ENCODE assay signal across 8 mouse cellular contexts in genomic region chr14:79483611-79484120, GRCm38 (mm10). TPM values are rescaled to one million over a fixed set of nuclear protein-coding genes. Genes with fewer than 3 reads are reported as not detected.
A peak's percentile ranks its signal among the peaks of the same experiment; 100 is the strongest.
DNase-seq lines count a peak whose midpoint lies in the region; ATAC-seq lines count a peak whose summit lies in the region.

No protein-coding gene starts in this region.

- no peaks in the 10 kb centered on the region for H3K27me3 ChIP-seq in heart, embryonic 14.5 days (ENCODE audit: control insufficient read depth, insufficient read depth, low read length)
- no peaks in the 10 kb centered on the region; the same call in 1 of the 2 replicates for H3K27me3 ChIP-seq in embryonic facial prominence, embryonic 10.5 days (replicated peaks; ENCODE audit: low read depth, poor library complexity, severe bottlenecking)
- H3K27me3 ChIP-seq in hindbrain, embryonic 16.5 days (replicated peaks; ENCODE audit: control insufficient read depth, insufficient read depth, low read length), result no peaks in the 10 kb centered on the region

- peaks cover 26 to 44% of the 10 kb centered on the region in 2 experiments for H3K4me1 ChIP-seq in heart, embryonic 14.5 days (ENCODE audit: control insufficient read depth in 2 of 2, insufficient read depth in 2 of 2, low read length in 2 of 2)
- peaks cover 57% of the 10 kb centered on the region for H3K4me1 ChIP-seq in embryonic facial prominence, embryonic 10.5 days
- peaks cover 35% of the 10 kb centered on the region for H3K4me1 ChIP-seq in hindbrain, embryonic 16.5 days (ENCODE audit: control insufficient read depth, insufficient read depth, low read depth, low read length)

- no peak for DNase-seq in heart, postnatal 4 days
- DNase-seq in embryonic facial prominence, embryonic 10.5 days (ENCODE audit: low spot score), result no peak
- peak; percentile 33 for DNase-seq in lung, postnatal 10 days
- DNase-seq in adrenal gland, postnatal 4 days (ENCODE audit: low spot score in 2 of 2), result no peak
- DNase-seq in right cerebral cortex, postnatal 4 days, result no peak
- DNase-seq in urinary bladder, postnatal 25 days (ENCODE audit: low spot score), result no peak

- peak overlapping the region; percentile 98 for H3K9ac ChIP-seq in heart, embryonic 14.5 days (ENCODE audit: low read length)
- peak overlapping the region; percentile 14; the same call in 1 of the 2 replicates for H3K9ac ChIP-seq in hindbrain, embryonic 16.5 days (ENCODE audit: low read depth, low read length)

- no peaks in the 10 kb centered on the region for H3K9me3 ChIP-seq in heart, embryonic 14.5 days (ENCODE audit: control insufficient read depth, low read length)
- H3K9me3 ChIP-seq in embryonic facial prominence, embryonic 10.5 days, result no peaks in the 10 kb centered on the region
- no peaks in the 10 kb centered on the region for H3K9me3 ChIP-seq in hindbrain, embryonic 16.5 days (ENCODE audit: control insufficient read depth, low read length)

- ATAC-seq in heart, embryonic 14.5 days (ENCODE audit: insufficient number of reproducible peaks, insufficient read depth, low FRiP score, low read depth), result no peak
- ATAC-seq in hindbrain, embryonic 16.5 days, result no peak

- 78% methylated on average over 8 of the region's 8 CpGs for WGBS in heart, embryonic 14.5 days
- 63% methylated on average over 8 of the region's 8 CpGs for WGBS in embryonic facial prominence, embryonic 10.5 days
- WGBS in hindbrain, embryonic 16.5 days, result 80% methylated on average over 8 of the region's 8 CpGs

- peak overlapping the region; percentile 85 for H3K4me2 ChIP-seq in heart, embryonic 14.5 days (ENCODE audit: low read length)
- H3K4me2 ChIP-seq in hindbrain, embryonic 16.5 days (ENCODE audit: low read length), result peak overlapping the region; percentile 78; the same call in 1 of the 2 replicates

- H3K4me3 ChIP-seq in heart, embryonic 14.5 days (ENCODE audit: control insufficient read depth in 1 of 2, insufficient read depth in 1 of 2, low read depth in 1 of 2, low read length in 2 of 2), result no peak overlapping the region
- H3K4me3 ChIP-seq in embryonic facial prominence, embryonic 10.5 days, result peak overlapping the region; percentile 93; the same call in 1 of the 2 replicates
- no peak overlapping the region for H3K4me3 ChIP-seq in hindbrain, embryonic 16.5 days (ENCODE audit: low read length)

- H3K36me3 ChIP-seq in heart, embryonic 14.5 days (ENCODE audit: control insufficient read depth, insufficient read depth, low read length), result peaks cover 6% of the 10 kb centered on the region
- peaks cover 9% of the 10 kb centered on the region for H3K36me3 ChIP-seq in embryonic facial prominence, embryonic 10.5 days (replicated peaks)
- no peaks in the 10 kb centered on the region for H3K36me3 ChIP-seq in hindbrain, embryonic 16.5 days (ENCODE audit: control insufficient read depth, insufficient read depth, low read length)

- H3K27ac ChIP-seq in heart, embryonic 14.5 days (replicated peaks in 1 of 2; ENCODE audit: control insufficient read depth in 1 of 2, insufficient read depth in 1 of 2, low read depth in 2 of 2, low read length in 2 of 2), result no peak overlapping the region
- H3K27ac ChIP-seq in embryonic facial prominence, embryonic 10.5 days (replicated peaks), result peak overlapping the region; percentile 100; the same call in 1 of the 2 replicates
- H3K27ac ChIP-seq in hindbrain, embryonic 16.5 days (ENCODE audit: low read depth, low read length), result no peak overlapping the region

RNA-seq across cellular contexts. Expression of gene Wbp4, which starts 2.3 kb away (rescaled TPM):
- polyA plus RNA-seq in heart, embryonic 14.5 days (2014; fragmentation: Nextera tagmentation; extraction: Ambion mirVana), result 27.0 and 29.2 TPM in 2 replicates
- 10 to 100 TPM; 24.7 to 25.8 TPM for total RNA-seq in heart, postnatal 4 days (2021)
- polyA plus RNA-seq in embryonic facial prominence, embryonic 10.5 days (2016; fragmentation: Nextera tagmentation; extraction: Ambion mirVana), result 48.1 and 54.8 TPM in 2 replicates
- polyA plus RNA-seq in hindbrain, embryonic 16.5 days (2015; fragmentation: Nextera tagmentation; extraction: Ambion mirVana), result 38.7 and 38.9 TPM in 2 replicates
- total RNA-seq in adrenal gland, postnatal 4 days (2021), result 10 to 100 TPM; 44.8 to 46.7 TPM

RNA-seq across cellular contexts. Expression of gene Elf1, which starts 2.7 kb away (rescaled TPM):
- polyA plus RNA-seq in heart, embryonic 14.5 days (2014; fragmentation: Nextera tagmentation; extraction: Ambion mirVana), result 11.0 and 12.0 TPM in 2 replicates
- 10 to 100 TPM; 20.3 to 22.5 TPM for total RNA-seq in heart, postnatal 4 days (2021)
- polyA plus RNA-seq in embryonic facial prominence, embryonic 10.5 days (2016; fragmentation: Nextera tagmentation; extraction: Ambion mirVana), result 5.4 and 5.9 TPM in 2 replicates
- 1.7 and 2.4 TPM in 2 replicates for polyA plus RNA-seq in hindbrain, embryonic 16.5 days (2015; fragmentation: Nextera tagmentation; extraction: Ambion mirVana)
- total RNA-seq in adrenal gland, postnatal 4 days (2021), result 10 to 100 TPM; 27.4 to 28.8 TPM

RNA-seq across cellular contexts. Expression of gene Kbtbd6, which starts 32.0 kb away (rescaled TPM):
- 1.4 and 1.7 TPM in 2 replicates for polyA plus RNA-seq in heart, embryonic 14.5 days (2014; fragmentation: Nextera tagmentation; extraction: Ambion mirVana)
- 1 to 10 TPM in 1 of 2 experiments, under 1 TPM in 1; 0.95 to 1.5 TPM for total RNA-seq in heart, postnatal 4 days (2021)
- 5.1 and 6.1 TPM in 2 replicates for polyA plus RNA-seq in embryonic facial prominence, embryonic 10.5 days (2016; fragmentation: Nextera tagmentation; extraction: Ambion mirVana)
- 1.6 and 2.0 TPM in 2 replicates for polyA plus RNA-seq in hindbrain, embryonic 16.5 days (2015; fragmentation: Nextera tagmentation; extraction: Ambion mirVana)
- 1 to 10 TPM; 1.0 to 1.1 TPM for total RNA-seq in adrenal gland, postnatal 4 days (2021)

RNA-seq across cellular contexts. Expression of gene Kbtbd7, which starts 57.4 kb away (rescaled TPM):
- 9.4 and 10.8 TPM in 2 replicates for polyA plus RNA-seq in heart, embryonic 14.5 days (2014; fragmentation: Nextera tagmentation; extraction: Ambion mirVana)
- total RNA-seq in heart, postnatal 4 days (2021), result 10 to 100 TPM; 11.0 to 11.1 TPM
- 12.1 and 13.3 TPM in 2 replicates for polyA plus RNA-seq in embryonic facial prominence, embryonic 10.5 days (2016; fragmentation: Nextera tagmentation; extraction: Ambion mirVana)
- 16.2 and 20.1 TPM in 2 replicates for polyA plus RNA-seq in hindbrain, embryonic 16.5 days (2015; fragmentation: Nextera tagmentation; extraction: Ambion mirVana)
- total RNA-seq in adrenal gland, postnatal 4 days (2021), result 10 to 100 TPM; 12.6 to 13.2 TPM
